Mouse (Mus musculus): Measurements from ENCODE around the gene Icam4. TPM values are rescaled to one million over a fixed set of nuclear protein-coding genes. Genes with fewer than 3 reads are reported as not detected.

Gene Icam4
- polyA plus RNA-seq, 1 experiment from 2014 or later: 8.1 TPM

- H3K27ac ChIP-seq (ENCODE audit: poor library complexity, severe bottlenecking): peak overlapping the region; percentile 28; the same call in 1 of the 2 replicates
Measured at GRCm38 (mm10) chr9:21012368-21012767, 16.8 kb upstream of the Icam4 start.

DNA sequence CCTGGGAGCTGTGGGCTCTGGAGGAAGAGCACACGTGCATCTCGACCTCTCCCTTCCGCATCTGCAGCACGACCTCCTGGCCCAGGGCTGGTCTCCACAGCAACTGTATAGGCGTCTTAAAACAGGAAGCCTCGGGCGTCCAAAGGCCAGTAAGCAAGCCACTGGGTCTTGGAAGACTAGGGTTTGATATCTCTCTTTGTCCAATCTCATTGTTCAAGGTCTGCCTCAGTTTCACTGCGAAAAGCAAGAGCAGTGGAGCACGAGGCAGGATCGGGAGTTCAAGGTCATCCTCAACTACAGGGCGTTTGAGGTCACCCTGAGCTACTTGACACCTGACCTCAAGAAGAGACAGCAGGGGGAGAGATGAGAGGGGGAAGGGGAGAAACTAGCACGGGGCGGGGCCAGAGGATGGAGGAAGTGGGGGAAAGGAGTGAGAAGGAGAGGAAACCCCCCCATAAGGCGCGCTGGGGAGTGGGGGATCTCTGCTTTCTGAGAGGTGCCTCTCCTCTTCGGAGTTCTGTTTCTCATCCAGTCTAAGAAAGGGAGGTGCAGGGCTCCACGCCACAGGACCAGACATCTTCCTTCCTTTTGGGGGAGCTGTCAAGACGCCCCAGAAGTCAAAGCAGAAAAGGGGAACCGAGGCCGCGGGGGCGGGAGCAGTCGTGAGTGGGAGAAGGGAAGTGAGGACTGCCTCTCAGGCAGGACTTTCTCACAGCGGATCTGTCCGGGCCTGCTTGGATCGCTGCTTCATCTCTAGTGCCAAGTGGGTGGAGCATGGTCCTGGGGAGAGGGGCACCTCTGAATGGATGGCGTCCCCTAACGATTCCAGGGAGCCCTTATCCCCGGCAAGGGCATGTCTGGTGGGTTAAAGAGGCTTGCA, 14.2 kb upstream of the Icam4 start:
- peak overlapping the region; percentile 78 for H3K4me2 ChIP-seq
- peak overlapping the region; percentile 57 for H3K9ac ChIP-seq

More at GRCm38 (mm10) chr9:21012368-21012767, 16.8 kb upstream of the Icam4 start:
- H3K9ac ChIP-seq: no peak overlapping the region
- H3K4me3 ChIP-seq: no peak overlapping the region
- H3K27me3 ChIP-seq (replicated peaks): peaks cover 37% of the 10 kb centered on the region
- WGBS: 48% methylated on average over 1 of the region's 1 CpGs
- ATAC-seq (ENCODE audit: insufficient number of reproducible peaks, low FRiP score): no peak
- H3K9me3 ChIP-seq (replicated peaks): no peaks in the 10 kb centered on the region
- peaks cover 23% of the 10 kb centered on the region for H3K4me1 ChIP-seq (replicated peaks)
- H3K4me2 ChIP-seq: no peak overlapping the region
- peaks cover 22% of the 10 kb centered on the region for H3K36me3 ChIP-seq

DNA sequence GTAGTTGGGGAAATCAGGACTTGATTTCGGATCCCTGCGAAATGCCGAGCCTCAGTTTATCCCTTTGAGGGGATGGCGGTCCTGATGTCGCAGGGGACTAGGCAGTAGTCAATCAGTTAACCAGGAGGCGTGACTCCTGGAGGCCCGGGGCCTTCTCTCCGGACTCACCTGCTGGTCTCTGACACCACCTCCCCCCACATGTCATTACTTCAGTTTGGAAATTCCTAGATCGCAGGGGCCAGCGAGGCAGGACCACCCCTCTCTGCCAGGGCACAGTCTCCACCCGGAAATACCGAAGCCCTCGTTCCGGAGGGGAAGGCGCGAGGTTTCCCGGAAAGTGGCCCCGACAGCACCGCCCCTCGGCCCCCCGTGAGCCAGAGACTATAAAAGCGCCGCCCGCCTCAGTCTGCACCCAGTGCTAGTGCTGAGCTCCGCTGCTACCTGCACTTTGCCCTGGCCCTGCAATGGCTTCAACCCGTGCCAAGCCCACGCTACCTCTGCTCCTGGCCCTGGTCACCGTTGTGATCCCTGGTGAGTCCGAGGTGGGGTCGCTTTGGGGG, 13.5 kb upstream of the Icam4 start, which contains the start of gene Icam1:
Gene Icam1, plus strand, starts transcription at position 415 of the 560 bp plus-strand sequence.
- peak; percentile 52; the same call in 1 of the 2 replicates for ATAC-seq (ENCODE audit: insufficient number of reproducible peaks, low FRiP score)
- peak within 1 kb of the TSS; percentile 78 for H3K4me2 ChIP-seq
- H3K9me3 ChIP-seq (replicated peaks): no peaks in the 10 kb centered on the region
- H3K4me1 ChIP-seq (replicated peaks): peaks cover 23% of the 10 kb centered on the region
- 1% methylated on average over 30 of the region's 30 CpGs for WGBS
- no peaks in the 10 kb centered on the region for H3K36me3 ChIP-seq
- peak within 1 kb of the TSS; percentile 53 for H3K27ac ChIP-seq (ENCODE audit: poor library complexity, severe bottlenecking)
- peak within 1 kb of the TSS; percentile 50 for H3K4me3 ChIP-seq
- peak within 1 kb of the TSS; percentile 57 for H3K9ac ChIP-seq
- peaks cover 58% of the 10 kb centered on the region for H3K27me3 ChIP-seq (replicated peaks)

More for the DNA sequence above, 14.2 kb upstream of the Icam4 start:
- Histone ChIP-seq H3K9me3 (replicated peaks) (no peaks in the 10 kb centered on the region), H3K4me1 (replicated peaks) (peaks cover 23% of the 10 kb centered on the region), H3K36me3 (no peaks in the 10 kb centered on the region), H3K4me3 (peak overlapping the region; percentile 50), H3K27me3 (replicated peaks) (peaks cover 52% of the 10 kb centered on the region), H3K27ac (ENCODE audit: poor library complexity, severe bottlenecking) (peak overlapping the region; percentile 53)
- WGBS: 3% methylated on average over 29 of the region's 29 CpGs
- ATAC-seq (ENCODE audit: insufficient number of reproducible peaks, low FRiP score): peak; percentile 50

GRCm38 (mm10) chr9:21016331-21017176, 12.6 kb upstream of the Icam4 start:
- Histone ChIP-seq H3K9ac (no peak overlapping the region; the same call in 1 of the 2 replicates), H3K9me3 (replicated peaks) (no peaks in the 10 kb centered on the region), H3K27me3 (replicated peaks) (peaks cover 61% of the 10 kb centered on the region), H3K4me3 (peak overlapping the region; percentile 50), H3K36me3 (no peaks in the 10 kb centered on the region), H3K4me2 (peak overlapping the region; percentile 78), H3K27ac (ENCODE audit: poor library complexity, severe bottlenecking) (no peak overlapping the region), H3K4me1 (replicated peaks) (peaks cover 23% of the 10 kb centered on the region)
- 4% methylated on average over 17 of the region's 17 CpGs for WGBS
- no peak for ATAC-seq (ENCODE audit: insufficient number of reproducible peaks, low FRiP score)

DNA sequence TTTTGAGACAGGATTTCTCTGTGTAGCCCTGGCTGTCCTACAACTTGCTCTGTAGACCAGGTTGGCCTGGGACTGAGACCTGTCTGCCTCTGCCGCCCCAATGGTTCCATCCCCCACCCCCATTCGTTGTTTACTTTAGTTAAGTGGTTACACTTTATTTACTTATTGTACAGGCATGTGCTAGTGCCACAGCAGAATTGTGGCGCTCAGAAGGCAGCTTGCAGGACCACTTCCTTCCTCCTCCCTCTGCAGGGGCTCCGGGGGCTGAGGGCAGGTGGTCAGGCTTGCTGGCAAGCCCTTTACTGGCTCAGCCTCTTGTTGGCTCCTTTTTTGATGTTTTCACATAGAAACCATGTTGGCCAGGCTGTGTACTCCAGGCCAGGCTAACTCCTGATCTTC, 12.0 kb upstream of the Icam4 start:
- H3K9ac ChIP-seq: no peak overlapping the region
- H3K27ac ChIP-seq (ENCODE audit: poor library complexity, severe bottlenecking): no peak overlapping the region
- H3K27me3 ChIP-seq (replicated peaks): peaks cover 61% of the 10 kb centered on the region
- ATAC-seq (ENCODE audit: insufficient number of reproducible peaks, low FRiP score): no peak
- WGBS: 29% methylated on average over 4 of the region's 4 CpGs
- H3K4me3 ChIP-seq: 0 out of 2 replicates have a peak overlapping the region, but pooled peaks have one; percentile 10
- H3K4me1 ChIP-seq (replicated peaks): peaks cover 23% of the 10 kb centered on the region
- H3K4me2 ChIP-seq: peak overlapping the region; percentile 78
- no peaks in the 10 kb centered on the region; the same call in 1 of the 2 replicates for H3K36me3 ChIP-seq
- no peaks in the 10 kb centered on the region for H3K9me3 ChIP-seq (replicated peaks)

DNA sequence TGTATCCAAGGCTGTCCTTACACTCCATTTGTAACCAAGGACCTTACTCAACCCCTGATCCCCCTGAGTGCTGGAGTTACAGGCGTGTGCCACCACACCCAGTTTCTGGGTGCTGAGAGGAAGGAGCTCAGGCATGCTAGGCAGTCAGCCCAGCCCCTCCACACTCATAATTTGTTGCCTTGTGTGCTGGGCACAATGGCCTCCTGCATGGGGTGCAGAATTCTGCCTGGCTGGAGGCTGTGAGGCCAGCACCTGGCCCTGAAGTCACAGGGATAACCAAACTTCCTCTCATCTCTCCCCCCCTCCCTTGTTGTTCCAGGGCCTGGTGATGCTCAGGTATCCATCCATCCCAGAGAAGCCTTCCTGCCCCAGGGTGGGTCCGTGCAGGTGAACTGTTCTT, 10.6 kb upstream of the Icam4 start:
- H3K36me3 ChIP-seq: no peaks in the 10 kb centered on the region; the same call in 1 of the 2 replicates
- H3K27me3 ChIP-seq (replicated peaks): peaks cover 61% of the 10 kb centered on the region
- 69% methylated on average over 2 of the region's 2 CpGs for WGBS
- no peaks in the 10 kb centered on the region for H3K9me3 ChIP-seq (replicated peaks)
- no peak overlapping the region for H3K27ac ChIP-seq (ENCODE audit: poor library complexity, severe bottlenecking)
- no peak for ATAC-seq (ENCODE audit: insufficient number of reproducible peaks, low FRiP score)
- H3K4me2 ChIP-seq: no peak overlapping the region
- no peak overlapping the region for H3K4me3 ChIP-seq
- no peak overlapping the region for H3K9ac ChIP-seq
- H3K4me1 ChIP-seq (replicated peaks): peaks cover 23% of the 10 kb centered on the region

GRCm38 (mm10) chr9:21021363-21021762, 7.8 kb upstream of the Icam4 start:
- Histone ChIP-seq H3K27ac (ENCODE audit: poor library complexity, severe bottlenecking) (no peak overlapping the region), H3K36me3 (no peaks in the 10 kb centered on the region; the same call in 1 of the 2 replicates), H3K9me3 (replicated peaks) (no peaks in the 10 kb centered on the region), H3K4me1 (replicated peaks) (0 out of 2 replicates have a peak, but pooled peaks cover 7% of the 10 kb centered on the region), H3K27me3 (replicated peaks) (peaks cover 45% of the 10 kb centered on the region), H3K4me2 (no peak overlapping the region), H3K4me3 (no peak overlapping the region), H3K9ac (no peak overlapping the region)
- 75% methylated on average over 3 of the region's 3 CpGs for WGBS
- no peak for ATAC-seq (ENCODE audit: insufficient number of reproducible peaks, low FRiP score)

DNA sequence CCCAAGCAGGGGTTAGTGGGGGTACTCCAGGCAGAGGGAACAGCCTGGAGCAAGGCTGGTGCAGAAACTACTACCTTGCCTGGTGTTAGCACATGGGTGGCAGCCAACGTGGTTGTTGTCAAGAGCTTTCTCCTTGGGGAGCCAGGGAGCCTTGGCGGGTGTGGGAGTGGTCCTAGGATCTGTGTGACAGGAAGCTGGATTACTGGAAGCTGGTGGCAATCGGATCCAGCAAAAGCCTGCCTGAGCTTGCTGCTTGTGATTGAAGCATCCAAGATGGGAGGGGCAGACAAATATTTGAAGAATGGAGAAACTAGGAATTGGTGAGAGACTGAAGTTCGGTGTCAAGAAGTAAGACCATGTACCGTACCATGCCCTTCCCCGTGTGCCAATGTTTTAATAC, 6.9 kb upstream of the Icam4 start:
- H3K27ac ChIP-seq (ENCODE audit: poor library complexity, severe bottlenecking): no peak overlapping the region
- 56% methylated on average over 6 of the region's 6 CpGs for WGBS

DNA sequence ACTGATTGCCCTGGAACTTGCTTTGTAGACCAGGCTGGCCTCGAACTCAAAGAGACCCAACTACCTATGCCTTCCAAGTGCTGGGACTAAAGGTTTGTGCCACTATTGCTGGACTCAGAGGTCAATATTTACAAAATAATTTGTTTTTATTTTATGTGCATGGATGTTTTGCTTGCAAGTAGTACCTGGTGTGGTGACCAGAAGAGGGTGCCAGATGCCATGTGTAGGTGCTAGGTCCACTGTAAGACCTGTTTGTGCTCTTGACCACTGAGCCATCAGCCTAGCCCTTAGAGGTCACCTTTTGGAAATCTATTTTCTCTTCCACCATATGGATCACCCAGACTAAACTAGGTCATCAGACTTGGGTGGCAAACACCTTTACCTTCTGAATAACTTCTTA, 6.4 kb upstream of the Icam4 start:
- Histone ChIP-seq H3K27ac (ENCODE audit: poor library complexity, severe bottlenecking) (no peak overlapping the region), H3K36me3 (no peaks in the 10 kb centered on the region; the same call in 1 of the 2 replicates), H3K4me3 (no peak overlapping the region), H3K9ac (no peak overlapping the region), H3K27me3 (replicated peaks) (peaks cover 45% of the 10 kb centered on the region), H3K9me3 (replicated peaks) (no peaks in the 10 kb centered on the region), H3K4me2 (no peak overlapping the region), H3K4me1 (replicated peaks) (0 out of 2 replicates have a peak, but pooled peaks cover 4% of the 10 kb centered on the region)
- whole genome bisulfite sequencing: 69% methylated on average over 1 of the region's 1 CpGs
- no peak for ATAC-seq (ENCODE audit: insufficient number of reproducible peaks, low FRiP score)

More for the DNA sequence above, 6.9 kb upstream of the Icam4 start:
- H3K36me3 ChIP-seq: no peaks in the 10 kb centered on the region; the same call in 1 of the 2 replicates
- H3K4me3 ChIP-seq: no peak overlapping the region
- 0 out of 2 replicates have a peak, but pooled peaks cover 4% of the 10 kb centered on the region for H3K4me1 ChIP-seq (replicated peaks)
- H3K4me2 ChIP-seq: no peak overlapping the region
- H3K9ac ChIP-seq: no peak overlapping the region
- H3K9me3 ChIP-seq (replicated peaks): no peaks in the 10 kb centered on the region
- H3K27me3 ChIP-seq (replicated peaks): peaks cover 45% of the 10 kb centered on the region
- ATAC-seq (ENCODE audit: insufficient number of reproducible peaks, low FRiP score): no peak

GRCm38 (mm10) chr9:21025258-21025810, 3.8 kb upstream of the Icam4 start:
- Histone ChIP-seq H3K4me1 (replicated peaks) (peaks cover 18% of the 10 kb centered on the region), H3K27ac (ENCODE audit: poor library complexity, severe bottlenecking) (no peak overlapping the region), H3K9ac (no peak overlapping the region), H3K4me3 (no peak overlapping the region), H3K9me3 (replicated peaks) (no peaks in the 10 kb centered on the region), H3K4me2 (no peak overlapping the region), H3K27me3 (replicated peaks) (peaks cover 52% of the 10 kb centered on the region), H3K36me3 (no peaks in the 10 kb centered on the region; the same call in 1 of the 2 replicates)
- WGBS: 67% methylated on average over 19 of the region's 19 CpGs
- ATAC-seq (ENCODE audit: insufficient number of reproducible peaks, low FRiP score): no peak
